Mouse (Mus musculus) brown adipose tissue, adult 24 weeks (tissue): ENCODE results near the gene Cdh11. TPM values are rescaled to one million over a fixed set of nuclear protein-coding genes. Genes with fewer than 3 reads are reported as not detected.
"Not testable (repeated sequence)": the region's sequence is repeated elsewhere in the genome, so short reads cannot be mapped to it uniquely, and the experiment has no call there.

Source experiments
- H3K27ac ChIP-seq: fragments of 200-500 bp; replicated peaks from 2 replicates; pipeline ENCODE4 v1.5.1; 2012; ENCODE audit warnings: low read depth, mild to moderate bottlenecking, low read length
- H3K4me1 ChIP-seq: fragments of 200-500 bp; 2 replicates; pipeline ENCODE4 v1.6.1; 2012; ENCODE audit warnings: low read length, mixed read lengths; ENCODE audit not compliant: control insufficient read depth, insufficient read depth, insufficient read length
- H3K4me3 ChIP-seq: fragments of 200-500 bp; 2 replicates; pipeline ENCODE4 v1.5.1; 2012; ENCODE audit warnings: low read depth, mild to moderate bottlenecking, low read length, moderate library complexity; ENCODE audit not compliant: insufficient read depth
- polyA plus RNA-seq: library from polyadenylated mRNA; stranded (reverse); fragments of >200 nt; gene quantifications from 2 replicates; pipeline ENCODE4 v1.2.4, GENCODE M21; 2012; ENCODE audit not compliant: missing spikeins, insufficient read depth, insufficient read length

Cdh11 gene
- polyA plus RNA-seq, 1 experiment: 0.52 TPM

DNA sequence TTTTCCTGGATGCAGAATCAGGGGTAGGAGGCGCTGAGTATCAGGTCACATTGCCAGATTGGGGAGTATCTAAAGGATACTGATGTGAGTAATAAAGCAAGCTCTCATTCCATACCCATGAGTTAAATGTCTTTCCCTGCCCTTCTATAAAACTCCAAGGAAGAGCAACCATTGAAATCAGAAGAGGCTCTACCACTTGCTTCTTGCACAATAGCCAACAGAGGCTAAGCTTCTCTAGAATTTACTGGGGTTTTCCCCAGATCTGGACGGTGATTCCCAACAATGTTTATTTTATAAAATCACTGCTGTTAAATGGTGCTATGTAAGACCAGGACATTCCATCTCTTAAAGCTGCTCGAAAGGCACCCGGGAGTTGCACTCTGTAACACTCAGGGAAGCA lies 44.5 kb downstream of the Cdh11 start:
- no peaks in the 10 kb centered on the region for H3K4me1 ChIP-seq
- no peak overlapping the region for H3K4me3 ChIP-seq
- no peak overlapping the region for H3K27ac ChIP-seq

DNA sequence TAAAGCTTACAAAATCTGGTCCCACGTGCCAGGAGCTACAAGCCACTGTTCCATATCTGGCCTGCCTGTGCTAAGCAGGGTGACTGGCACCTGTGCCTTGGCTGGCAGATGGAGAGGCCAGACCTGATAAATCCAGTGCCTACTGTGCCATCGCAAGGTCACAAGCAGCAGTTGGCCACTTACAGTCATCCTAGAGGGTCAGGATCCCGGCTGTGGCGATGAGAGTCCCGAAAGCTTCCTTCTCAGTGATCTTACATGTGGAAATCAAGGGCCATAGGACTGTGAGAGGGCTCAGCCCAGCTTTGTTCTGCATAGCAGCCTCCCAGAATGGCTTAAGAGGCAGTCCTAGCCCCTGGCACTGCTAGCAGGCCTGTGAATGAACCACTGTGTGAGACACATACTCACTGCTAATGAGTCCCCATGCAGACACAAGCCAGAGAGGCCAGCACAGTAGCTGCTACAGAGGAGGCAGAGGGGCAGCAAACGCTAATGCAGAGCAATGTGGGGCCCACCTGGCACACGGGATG lies 46.4 kb downstream of the Cdh11 start:
- Histone ChIP-seq H3K4me3 (no peak overlapping the region), H3K27ac (no peak overlapping the region), H3K4me1 (no peaks in the 10 kb centered on the region)

DNA sequence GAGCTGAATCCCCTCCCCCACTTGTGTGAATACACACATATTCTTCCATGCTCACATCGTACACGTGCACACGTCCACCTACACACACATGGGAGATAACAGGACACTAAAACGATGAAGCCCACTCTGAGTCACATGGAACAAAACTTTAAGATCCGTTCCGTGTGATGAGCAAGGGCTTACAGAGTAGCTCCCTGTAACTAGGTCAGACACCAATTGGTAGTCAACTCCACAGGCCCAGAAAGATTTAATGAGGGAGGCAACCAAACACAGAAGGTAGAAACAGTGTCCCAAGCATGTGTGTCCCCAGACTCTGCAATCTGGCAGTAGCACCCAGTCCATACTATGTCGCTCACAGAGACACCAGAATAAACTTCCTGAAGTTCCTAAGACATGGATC lies 47.0 kb downstream of the Cdh11 start:
- H3K27ac ChIP-seq: no peak overlapping the region
- no peaks in the 10 kb centered on the region for H3K4me1 ChIP-seq
- H3K4me3 ChIP-seq: no peak overlapping the region

GRCm38 (mm10) chr8:102734419-102734818 lies 51.0 kb downstream of the Cdh11 start:
- Histone ChIP-seq H3K4me1 (no peaks in the 10 kb centered on the region), H3K4me3 (no peak overlapping the region), H3K27ac (no peak overlapping the region)

DNA sequence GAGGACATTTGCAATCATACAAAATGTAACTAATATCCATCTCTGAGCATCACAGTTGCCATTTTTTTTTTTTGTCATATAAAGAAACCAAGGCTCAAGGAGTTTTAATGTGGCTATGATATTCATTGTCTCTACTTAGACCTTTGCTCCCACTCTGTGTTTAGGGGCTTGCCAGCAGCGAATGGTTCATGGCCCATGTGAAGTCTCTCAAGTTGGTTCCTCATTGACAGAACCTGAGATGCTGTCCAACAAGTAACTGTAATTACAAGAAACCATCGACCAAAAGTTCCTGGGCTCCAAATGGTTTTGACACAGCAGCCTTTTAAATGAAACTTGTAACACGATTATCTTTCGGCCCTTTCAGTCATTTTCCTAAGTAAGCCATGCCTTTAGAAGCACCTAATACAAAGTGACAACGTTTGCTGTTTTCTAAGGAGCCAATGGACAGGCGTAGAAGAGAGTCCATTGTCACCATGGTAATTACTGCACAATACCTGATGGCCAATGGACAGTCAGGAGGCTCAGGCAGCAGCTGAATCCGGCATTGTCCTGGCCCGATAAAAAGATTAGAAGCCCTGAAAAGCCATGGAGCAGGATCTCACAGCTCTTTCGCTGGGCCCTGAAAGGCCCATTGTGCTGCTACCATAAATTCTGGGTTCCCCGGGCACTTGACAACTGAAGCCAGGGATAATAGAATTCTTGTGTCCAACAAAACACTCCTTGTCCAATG lies 59.1 kb downstream of the Cdh11 start:
- H3K27ac ChIP-seq: no peak overlapping the region
- no peaks in the 10 kb centered on the region for H3K4me1 ChIP-seq
- no peak overlapping the region for H3K4me3 ChIP-seq

DNA sequence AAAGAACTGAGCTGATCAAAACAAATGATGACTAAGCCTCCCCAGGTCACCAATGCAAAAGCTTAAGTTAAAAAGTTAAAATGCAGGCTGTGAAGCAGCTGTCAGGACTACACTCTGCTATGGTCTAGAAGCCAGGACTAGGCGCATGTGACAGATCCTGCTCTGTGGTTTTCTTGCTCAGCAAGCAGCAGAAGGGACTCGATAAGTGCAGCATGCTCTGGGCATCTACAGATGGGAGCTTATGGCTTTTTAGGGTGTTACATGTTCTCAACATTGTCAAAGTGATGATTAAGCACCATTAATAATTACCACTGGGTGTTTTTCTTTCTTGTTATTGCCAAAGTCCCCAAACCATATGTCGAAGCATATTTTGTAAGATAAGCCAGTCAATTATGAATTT lies 59.9 kb downstream of the Cdh11 start:
- H3K27ac ChIP-seq: no peak overlapping the region
- H3K4me3 ChIP-seq: no peak overlapping the region
- H3K4me1 ChIP-seq: no peaks in the 10 kb centered on the region

GRCm38 (mm10) chr8:102715956-102716355 lies 69.5 kb downstream of the Cdh11 start:
- Histone ChIP-seq H3K27ac (no peak overlapping the region), H3K4me1 (no peaks in the 10 kb centered on the region), H3K4me3 (no peak overlapping the region)

- Histone ChIP-seq H3K4me1 (no peaks in the 10 kb centered on the region), H3K4me3 (no peak overlapping the region), H3K27ac (no peak overlapping the region)
Observed at GRCm38 (mm10) chr8:102707305-102707704, 78.1 kb downstream of the Cdh11 start.

DNA sequence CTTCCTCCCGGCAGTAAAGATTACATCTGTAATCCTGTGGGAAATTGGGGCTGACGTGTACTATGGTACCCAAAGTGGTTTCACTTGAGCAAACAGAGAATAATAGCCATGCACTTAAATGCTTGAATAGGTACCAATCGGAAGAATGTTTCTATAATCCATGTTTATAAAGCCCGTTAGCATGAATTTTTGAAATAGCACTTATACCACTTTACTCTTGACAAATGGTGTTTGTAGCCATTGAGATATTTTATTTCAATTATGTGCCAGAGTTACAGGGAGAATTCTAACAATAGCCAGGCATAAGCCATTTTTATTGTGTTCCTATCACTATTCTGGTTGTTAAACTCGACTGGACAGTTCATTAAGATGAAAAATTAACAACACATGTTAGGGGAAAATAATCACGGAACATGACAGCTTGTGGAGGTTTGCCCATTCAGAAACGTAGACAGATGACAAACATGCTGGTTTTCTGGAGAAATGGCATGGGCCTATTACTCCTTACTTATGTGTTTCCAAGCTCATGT lies 80.0 kb downstream of the Cdh11 start:
- no peak overlapping the region for H3K4me3 ChIP-seq
- no peaks in the 10 kb centered on the region for H3K4me1 ChIP-seq
- no peak overlapping the region for H3K27ac ChIP-seq

DNA sequence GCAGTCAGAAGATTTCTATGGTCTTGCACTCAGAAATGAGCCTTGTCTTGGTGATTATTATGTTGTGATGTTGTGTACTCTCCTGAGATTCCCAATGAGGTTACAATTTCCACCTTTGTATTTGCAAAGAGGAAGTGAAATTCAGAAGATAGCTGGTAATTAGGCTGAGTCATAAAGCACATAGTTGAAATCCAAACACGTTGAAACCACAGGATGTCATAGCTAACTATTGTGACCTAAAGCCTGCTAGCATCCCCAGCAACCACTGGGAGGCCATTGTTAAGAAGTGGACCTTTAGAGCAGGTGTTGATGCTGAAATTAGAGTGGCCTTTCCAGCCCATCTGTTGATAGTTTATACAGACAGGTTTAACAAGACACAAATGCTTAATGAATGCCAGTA lies 85.2 kb downstream of the Cdh11 start:
- Histone ChIP-seq H3K4me1 (no peaks in the 10 kb centered on the region), H3K4me3 (no peak overlapping the region), H3K27ac (no peak overlapping the region)

DNA sequence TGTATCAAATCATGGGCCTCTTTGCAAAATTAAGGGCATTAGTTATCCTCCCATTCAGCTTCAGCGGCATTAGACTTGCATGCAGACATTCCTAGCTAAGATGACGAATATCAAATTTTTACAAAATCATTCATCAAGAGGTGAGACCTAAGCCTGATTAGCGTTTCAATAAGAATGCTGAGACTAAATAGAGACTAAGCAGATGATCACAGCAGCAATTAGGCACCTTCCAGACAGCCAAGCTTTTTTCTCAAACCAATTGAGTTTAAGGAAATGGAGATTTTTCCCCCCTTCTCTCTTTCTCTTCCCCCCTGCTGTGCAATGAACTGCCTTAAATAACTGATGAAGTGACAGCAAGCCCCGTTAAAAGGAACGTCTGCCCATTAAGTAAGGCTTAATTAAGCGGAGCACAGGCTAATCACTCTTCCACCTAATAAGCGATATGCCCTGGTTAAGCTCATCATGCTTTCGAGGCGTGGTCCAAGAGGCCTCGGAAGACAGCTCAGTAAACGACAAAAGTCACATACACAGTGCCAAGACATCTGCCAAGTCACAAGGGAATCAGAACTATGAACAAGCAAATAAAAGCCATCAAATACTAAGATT lies 87.1 kb downstream of the Cdh11 start:
- Histone ChIP-seq H3K27ac (no peak overlapping the region), H3K4me3 (no peak overlapping the region), H3K4me1 (no peaks in the 10 kb centered on the region)

DNA sequence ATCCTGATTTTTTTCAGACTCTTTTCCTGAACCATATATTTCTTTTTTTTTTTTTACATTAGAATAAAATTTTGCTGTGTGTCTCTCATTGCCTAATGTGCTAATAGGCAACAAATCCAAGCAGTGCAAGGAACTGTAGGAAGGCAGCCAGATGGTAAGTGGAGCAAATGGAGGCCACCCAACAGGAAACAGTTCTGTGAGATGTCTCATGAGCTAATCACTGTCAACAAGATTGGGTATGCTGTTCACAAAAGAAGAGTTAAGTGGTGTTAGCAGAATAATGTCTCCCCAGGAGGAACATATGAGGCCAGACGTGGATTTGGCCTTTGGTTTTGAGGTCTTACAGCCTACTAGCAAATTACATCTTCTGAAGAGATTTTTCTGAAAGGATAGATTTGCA lies 92.0 kb downstream of the Cdh11 start:
- H3K4me1 ChIP-seq: no peaks in the 10 kb centered on the region
- H3K4me3 ChIP-seq: no peak overlapping the region
- H3K27ac ChIP-seq: no peak overlapping the region

DNA sequence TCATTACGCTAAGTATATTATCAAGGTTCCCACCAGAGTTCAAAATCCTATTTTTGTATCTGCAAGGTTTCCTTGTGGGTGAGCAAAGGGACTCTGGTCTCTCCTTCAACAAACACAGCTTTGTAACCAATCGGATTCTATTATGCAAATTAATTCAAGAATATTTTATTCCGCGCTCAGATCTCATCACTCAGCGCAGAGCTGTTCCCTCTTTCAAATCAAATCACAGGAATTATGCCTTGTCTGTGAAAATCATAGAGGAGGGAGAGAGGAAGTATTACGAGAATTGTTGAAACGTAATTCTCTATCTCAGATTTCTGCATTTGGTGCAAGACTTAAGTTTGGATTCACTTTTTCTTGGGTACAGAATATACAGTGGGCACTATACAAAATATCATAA lies 100.0 kb downstream of the Cdh11 start:
- H3K4me1 ChIP-seq: not testable (repeated sequence)

GRCm38 (mm10) chr8:102685023-102685422 lies 100.4 kb downstream of the Cdh11 start:
- no peak overlapping the region for H3K4me3 ChIP-seq
- no peaks in the 10 kb centered on the region for H3K4me1 ChIP-seq
- no peak overlapping the region for H3K27ac ChIP-seq

More for the DNA sequence above, 100.0 kb downstream of the Cdh11 start:
- H3K27ac ChIP-seq, H3K4me3 ChIP-seq: not testable (repeated sequence)

- H3K4me1 ChIP-seq: no peaks in the 10 kb centered on the region
- H3K4me3 ChIP-seq: no peak overlapping the region
- no peak overlapping the region for H3K27ac ChIP-seq
Observed at GRCm38 (mm10) chr8:102677148-102677547, 108.3 kb downstream of the Cdh11 start.

DNA sequence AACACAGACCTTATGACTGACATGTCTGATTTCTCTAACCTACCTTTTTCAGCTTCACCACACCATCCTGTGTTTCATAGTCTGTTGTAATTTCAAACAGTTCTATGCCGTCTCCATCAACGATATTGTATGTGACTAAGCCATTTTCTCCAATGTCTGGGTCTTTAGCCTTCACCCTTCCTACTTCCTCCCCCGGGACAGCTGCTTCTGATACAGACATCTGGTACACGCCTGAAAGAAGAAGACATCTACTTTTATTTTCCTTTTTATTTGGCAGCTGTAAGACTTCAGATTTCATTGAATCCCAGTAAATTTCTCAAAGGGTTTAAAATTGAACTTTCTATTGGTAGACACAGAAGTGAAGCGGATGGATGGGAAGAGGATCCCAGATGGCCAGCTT lies 120.9 kb downstream of the Cdh11 start:
- H3K4me1 ChIP-seq, H3K4me3 ChIP-seq, H3K27ac ChIP-seq: not testable (repeated sequence)
